Mouse (Mus musculus): ENCODE measurements around the gene Tmem176a.

Tmem176a gene

DNA sequence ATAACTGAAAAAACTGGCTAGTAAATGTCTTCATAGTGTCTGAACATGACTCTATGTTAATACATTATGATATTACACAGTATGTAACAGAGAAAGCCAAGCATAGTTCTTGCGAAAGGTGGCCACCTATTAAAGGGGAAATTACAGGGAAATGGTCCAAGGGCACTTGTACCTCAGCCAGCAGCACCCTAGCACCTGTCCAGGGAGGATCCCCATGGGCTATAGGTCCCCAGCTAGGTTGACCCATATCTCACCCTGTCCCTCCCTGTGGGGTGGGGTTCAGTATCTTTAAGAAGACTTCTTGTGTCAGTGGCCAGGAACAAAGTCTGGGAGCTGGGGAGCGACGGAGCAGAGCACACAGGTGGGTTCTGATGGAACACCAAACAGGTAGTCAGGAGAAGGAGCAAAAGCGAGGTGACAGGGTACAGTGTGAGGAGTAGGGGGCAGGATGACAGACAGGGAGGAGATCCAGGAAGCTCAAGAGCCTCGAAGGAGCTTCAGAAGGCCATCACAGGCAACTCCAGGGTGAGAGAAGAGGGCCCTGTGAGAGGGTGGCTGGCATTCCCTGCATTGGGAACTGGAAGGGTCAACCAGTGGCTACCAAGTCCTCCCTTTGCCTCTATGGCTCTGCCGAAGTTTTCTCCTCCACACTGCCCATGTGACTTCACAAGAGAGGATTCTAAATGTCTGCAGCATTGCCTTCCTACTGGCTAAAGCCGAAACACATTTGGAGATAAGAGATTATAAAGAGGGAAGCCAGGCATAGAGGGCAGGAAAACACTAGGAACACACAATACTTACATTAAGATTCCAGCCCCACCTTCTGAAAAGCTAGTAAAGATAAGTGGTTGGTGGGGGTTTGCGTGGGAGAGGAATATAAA lies 54.5 kb downstream of the Tmem176a start:
- no peak for DNase-seq (ENCODE audit: low spot score)

DNA sequence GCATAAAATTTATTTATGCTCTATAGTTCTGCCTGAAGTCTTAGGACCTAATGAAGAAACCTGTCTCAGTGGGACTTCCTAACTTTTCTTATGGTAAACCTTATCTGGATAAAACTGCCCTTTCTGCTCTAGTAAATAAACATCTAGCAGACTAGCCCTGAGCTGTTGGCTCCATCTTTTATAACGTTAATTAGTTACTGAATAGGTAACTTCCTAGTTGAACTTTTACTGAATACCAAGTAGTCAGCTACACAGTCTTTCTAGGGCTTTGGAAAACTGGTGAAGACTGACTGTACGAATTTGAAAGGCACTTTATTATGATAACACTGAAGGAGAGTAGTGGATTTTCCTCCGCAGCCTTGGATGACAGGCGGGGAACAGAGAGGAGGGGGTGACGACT lies 55.2 kb downstream of the Tmem176a start:
- no peak for DNase-seq (ENCODE audit: low spot score)
